Mouse (Mus musculus): ENCODE results near the gene Vmn2r35.
"Not testable (repeated sequence)": the region's sequence is repeated elsewhere in the genome, so short reads cannot be mapped to it uniquely, and the experiment has no call there.

Gene Vmn2r35

DNA sequence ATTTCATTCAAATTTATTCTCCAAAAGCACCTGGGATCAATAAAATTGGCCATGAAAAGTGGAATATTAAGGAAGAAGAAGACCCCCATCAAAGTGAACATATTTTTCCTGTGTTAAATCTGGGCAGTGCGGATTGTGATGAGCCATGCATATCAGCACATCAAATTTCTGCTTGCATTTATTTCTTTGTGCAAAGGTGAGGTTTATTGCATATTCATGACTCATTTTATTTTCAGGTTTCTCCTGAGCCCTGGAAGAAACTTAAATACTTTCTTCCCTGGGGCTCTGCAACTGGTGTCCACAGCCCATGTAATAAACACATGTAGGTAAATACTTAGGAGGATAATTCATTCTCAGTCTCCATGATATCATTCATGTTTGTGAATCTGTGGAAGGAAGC lies at the start of gene Vmn2r35:
Gene Vmn2r35, minus strand, starts transcription at position 101 of the 400 bp plus-strand sequence.
- not testable (repeated sequence) for DNase-seq (ENCODE audit: low read depth)

- DNase-seq (ENCODE audit: low read depth) = not testable (repeated sequence)
These were observed 25.5 kb downstream of the Vmn2r35 start for GRCm38 (mm10) chr7:7794196-7794595.

Measured in fibroblast of lung, adult 2 months (primary cell).